Mouse (Mus musculus) c-Kit-negative CD71-positive TER-119-positive erythroid progenitor cells, embryonic 14.5 days (primary cell): ENCODE measurements around the gene Adam21.
"Not testable (repeated sequence)": the region's sequence is repeated elsewhere in the genome, so short reads cannot be mapped to it uniquely, and the experiment has no call there.

ENCODE experiments used
- DNase-seq: peaks from one replicate; pipeline ENCODE4 v3.0.0-alpha.2; 2013; ENCODE audit warnings: low read depth, low spot score

The Adam21 gene

DNA sequence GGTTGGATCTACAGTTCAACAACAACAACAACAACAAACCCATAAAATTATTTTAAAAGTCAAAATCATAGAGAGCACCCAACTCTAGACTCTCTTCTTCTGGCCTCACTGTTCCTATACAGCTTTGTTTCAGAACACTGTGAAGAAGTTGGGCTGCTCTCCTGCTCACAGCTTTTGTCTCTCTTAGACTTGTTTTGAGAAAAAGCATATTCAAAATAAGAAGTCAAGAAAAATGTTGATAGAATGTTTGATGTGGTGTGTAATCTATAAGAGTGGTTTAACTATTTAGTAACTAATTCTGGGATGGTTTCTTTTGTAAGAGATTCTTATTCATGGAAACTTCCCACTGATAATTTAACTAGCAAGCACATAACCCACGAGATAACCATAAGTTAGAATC, at the start of gene Adam21:
Gene Adam21, minus strand, starts transcription at position 101 of the 400 bp plus-strand sequence.
- no peak for DNase-seq

DNA sequence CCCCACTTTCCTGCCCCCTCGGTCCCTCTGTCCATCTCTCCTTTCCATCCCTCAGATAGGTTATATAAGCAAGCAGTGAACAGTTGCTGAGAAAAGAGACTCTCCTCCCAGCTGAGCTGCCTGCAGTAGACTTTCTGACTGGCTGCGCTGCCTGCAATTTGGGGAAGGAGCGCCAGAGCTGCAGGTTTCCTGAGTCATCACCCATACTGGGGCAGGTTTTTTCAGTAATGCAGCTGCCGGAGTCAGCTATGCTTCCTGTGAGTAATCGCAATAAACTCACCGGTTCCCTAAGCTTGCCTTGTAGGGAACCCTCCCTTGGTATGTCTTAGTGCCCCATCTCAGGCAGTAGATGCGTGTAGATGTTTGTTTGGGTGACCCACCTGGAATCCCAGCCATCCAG, 48.7 kb upstream of the Adam21 start:
- no peak for DNase-seq

DNA sequence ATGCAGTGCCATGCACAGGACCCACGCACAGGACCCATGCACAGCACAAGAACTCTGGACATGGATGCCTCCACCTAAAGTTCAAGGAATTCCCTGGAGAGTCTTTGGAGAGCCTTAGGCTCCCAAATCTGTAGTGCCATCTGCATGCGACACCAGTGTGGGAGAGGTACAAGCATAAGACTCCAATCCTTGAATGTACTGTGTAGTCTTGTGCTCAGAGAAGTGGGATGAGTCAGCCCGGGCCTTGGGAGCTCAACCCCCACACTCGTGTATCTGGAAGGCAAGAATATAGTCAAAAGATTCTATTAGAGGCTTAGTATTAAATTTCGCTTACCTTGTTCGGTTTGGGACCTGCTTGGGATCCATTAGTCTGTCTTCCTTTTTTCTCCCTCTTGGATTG, 47.5 kb upstream of the Adam21 start:
- DNase-seq = no peak

GRCm38 (mm10) chr12:81609445-81609844, 41.2 kb upstream of the Adam21 start:
- no peak for DNase-seq

- DNase-seq = no peak
Observed at GRCm38 (mm10) chr12:81604995-81605784, 36.9 kb upstream of the Adam21 start.

GRCm38 (mm10) chr12:81596547-81597262, 28.4 kb upstream of the Adam21 start:
- DNase-seq = peak; percentile 8

DNA sequence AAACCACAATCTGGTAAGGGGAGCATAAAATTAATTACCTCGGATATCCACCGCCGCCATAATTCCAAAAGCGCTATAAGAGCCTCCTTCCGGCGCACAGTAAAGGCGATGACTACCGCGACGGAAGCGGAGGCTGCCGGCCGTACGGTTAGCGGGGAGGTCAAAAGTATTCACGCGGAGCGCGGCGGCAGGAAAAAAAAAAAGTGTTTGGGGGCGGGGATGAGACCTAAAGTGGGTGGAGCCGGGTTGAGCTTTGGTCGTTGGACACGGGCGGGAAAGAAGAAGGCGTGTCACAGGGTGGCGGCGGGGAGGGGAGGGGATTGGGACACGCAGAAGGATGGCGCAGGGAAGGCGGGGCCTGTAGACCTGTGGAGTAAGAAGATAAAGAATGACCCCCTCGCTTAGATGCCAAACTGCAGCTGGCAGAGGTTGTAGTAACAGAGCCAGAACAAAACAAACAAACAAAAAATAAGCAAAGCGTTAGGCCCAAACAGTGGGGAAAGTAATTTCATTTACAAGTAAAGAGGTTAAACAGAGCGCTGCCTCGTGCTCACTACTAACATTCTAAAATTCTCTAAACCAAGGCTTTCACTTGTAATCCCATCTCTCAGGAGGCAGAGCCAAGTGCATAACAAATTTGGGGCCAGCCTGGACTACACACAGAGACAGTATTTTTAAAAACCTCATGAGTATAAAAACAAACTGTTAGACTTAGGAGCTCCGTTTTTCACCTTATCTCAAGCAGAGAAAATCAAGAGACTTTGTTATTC, 26.8 kb upstream of the Adam21 start, which contains the start of gene Med6:
Gene Med6, minus strand, starts transcription at position 107 of the 770 bp plus-strand sequence.
- peak; percentile 95 for DNase-seq

DNA sequence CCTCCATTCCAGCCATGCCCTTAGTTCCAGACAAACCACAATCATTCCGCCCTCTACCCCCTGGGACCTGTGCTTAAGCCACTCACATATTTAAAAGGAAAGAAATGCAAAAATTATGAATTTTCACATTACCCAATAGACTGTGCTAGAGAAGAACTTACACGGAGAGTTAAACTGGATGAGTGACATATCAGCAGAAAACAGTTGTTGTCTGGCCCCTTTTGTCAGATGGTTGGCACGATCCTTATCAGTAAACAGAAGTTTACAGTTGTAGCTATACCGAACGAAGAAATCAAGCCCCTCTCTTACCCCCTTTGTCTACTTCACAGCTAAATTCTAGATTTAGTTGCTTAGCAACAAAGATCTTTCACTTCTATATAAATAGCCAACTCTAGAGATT, 343 bp downstream of the Adam21 start:
- no peak for DNase-seq

DNA sequence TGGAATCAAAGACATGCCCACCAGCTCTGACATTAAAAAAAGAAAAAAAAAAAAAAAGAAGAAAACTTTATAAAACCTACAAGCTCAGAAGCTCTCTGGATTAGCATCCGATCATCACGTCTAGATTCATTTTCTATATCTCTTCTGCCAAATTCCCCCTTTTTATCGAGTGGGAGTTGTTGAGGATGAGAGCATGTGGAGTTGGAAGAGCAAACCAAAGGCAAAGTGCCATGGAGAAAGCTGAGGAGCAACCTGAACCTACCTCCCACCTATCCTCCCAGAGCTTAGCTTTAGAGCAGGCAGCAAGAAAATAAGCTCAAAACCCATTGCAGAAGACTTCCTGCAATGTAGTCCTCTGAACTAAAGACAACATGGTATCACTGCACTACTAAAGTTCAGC, 4.1 kb downstream of the Adam21 start:
- DNase-seq = no peak

DNA sequence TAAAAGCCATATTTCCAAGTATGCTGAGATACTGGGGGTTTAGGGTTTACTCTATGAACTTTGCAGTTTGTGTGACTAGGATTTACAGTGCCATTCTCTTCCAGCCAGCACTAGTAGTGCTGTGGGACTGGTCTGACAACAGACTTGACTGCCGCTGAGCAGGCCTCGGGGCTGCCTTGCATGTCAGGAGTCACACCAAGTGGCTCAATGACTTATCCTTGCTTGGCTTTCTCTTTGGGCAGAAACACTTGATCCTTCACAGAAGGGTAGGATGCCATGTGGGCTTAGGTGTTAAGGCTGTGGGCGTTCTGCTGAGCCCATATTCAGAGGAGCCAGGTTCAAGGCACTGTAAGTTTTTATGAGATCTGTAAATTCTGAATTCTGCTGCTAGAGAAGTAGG, 19.0 kb downstream of the Adam21 start:
- DNase-seq = no peak

DNA sequence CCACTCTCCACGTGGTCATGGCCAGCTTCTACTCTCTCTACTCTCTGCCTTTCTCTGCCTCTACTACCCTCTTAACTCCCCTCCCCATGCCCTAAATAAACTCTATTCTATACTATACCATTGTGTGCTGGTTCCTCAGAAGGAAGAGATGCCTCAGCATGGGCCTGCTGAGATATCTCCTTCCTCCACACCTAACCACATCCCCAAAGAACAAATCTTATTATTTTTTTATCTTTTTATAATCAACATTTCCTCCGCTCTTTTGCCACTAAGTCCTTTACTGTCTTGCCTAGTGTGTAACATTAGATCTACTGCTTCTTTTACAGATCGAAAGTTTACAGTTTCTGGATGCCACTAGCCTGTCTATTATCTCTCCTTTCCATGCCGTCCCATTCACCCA, 21.1 kb downstream of the Adam21 start:
- no peak for DNase-seq

- DNase-seq = no peak
Observed at GRCm38 (mm10) chr12:81533029-81533419, 35.2 kb downstream of the Adam21 start.

GRCm38 (mm10) chr12:81532316-81533028, 35.8 kb downstream of the Adam21 start, which contains the start of the genes Gm20498 and Synj2bp:
Gene Gm20498 (minus strand): TSS chr12:81532905.
Gene Synj2bp (minus strand): TSS chr12:81532911.
- DNase-seq = peak; percentile 58

- not testable (repeated sequence) for DNase-seq
Observed at GRCm38 (mm10) chr12:81530587-81530986, 37.7 kb downstream of the Adam21 start.
